Mouse (Mus musculus) embryonic stem cell, embryonic (primary cell): ENCODE measurements at regions not wholly inside any gene's neighbourhood (a gene's known extent, or its start where the extent isn't known, plus 50 kb on each side); places are given as distances from the start of the nearest gene placed in this dataset.

Source experiments
- CTCF ChIA-PET, 4 experiments: fragments of 300-600 bp in 2 of 4; fragments of 350-600 bp in 2 of 4; sonication (Branson Sonifier 250); formaldehyde crosslinking; loops; one replicate each; lab custom pipeline; 2022; ENCODE audit warnings: inconsistent platforms in 2 of 4; lab: Charles Lee
- POLR2A ChIA-PET, 4 experiments: fragments of 300-600 bp in 2 of 4; fragments of 350-600 bp in 2 of 4; sonication (Branson Sonifier 250); formaldehyde crosslinking; loops; one replicate each; lab custom pipeline; 2022; ENCODE audit warnings: antibody characterized with exemption in 4 of 4, inconsistent platforms in 1 of 4; lab: Charles Lee

- ChIA-PET POLR2A (interaction anchor here in 3 of 4 experiments (0.7 to 1.2 kb wide), 7 partner anchors 9 to 340 kb away, joined by 3 to 5 read pairs (median 4); no protein-coding TSS in a partner anchor), CTCF (interaction anchor here (0.6 to 1.6 kb wide), 15 partner anchors 9 to 405 kb away, joined by 3 to 13 read pairs (median 4); no protein-coding TSS in a partner anchor)
Observed at GRCm38 (mm10) chr2:166483617-166484319, 229.9 kb downstream of the Prex1 start.

- ChIA-PET CTCF (interaction anchor here in 3 of 4 experiments (0.6 to 1.6 kb wide), 11 partner anchors 10 to 401 kb away, joined by 3 to 6 read pairs (median 4); no protein-coding TSS in a partner anchor), POLR2A (interaction anchor here in 2 of 4 experiments (0.7 to 1.2 kb wide), 5 partner anchors 10 to 339 kb away, joined by 3 to 5 read pairs (median 3); no protein-coding TSS in a partner anchor)
Observed at GRCm38 (mm10) chr2:166482720-166483616, 230.7 kb downstream of the Prex1 start.

- CTCF ChIA-PET, result interaction anchor here in 1 of 4 experiments (0.5 kb wide), 1 partner anchor 72 kb away, joined by 9 read pairs; no protein-coding TSS in a partner anchor
- POLR2A ChIA-PET, result no interaction called here
Observed at GRCm38 (mm10) chr2:166481774-166482173, 231.9 kb downstream of the Prex1 start.

- POLR2A ChIA-PET, result no interaction called here
- CTCF ChIA-PET, result interaction anchor here in 2 of 4 experiments (0.5 to 1.0 kb wide), 2 partner anchors 42 to 72 kb away, joined by 3 to 9 read pairs; no protein-coding TSS in a partner anchor
Observed at GRCm38 (mm10) chr2:166481362-166481761, 232.3 kb downstream of the Prex1 start.

GRCm38 (mm10) chr2:166480883-166481282 lies 232.7 kb downstream of the Prex1 start:
- POLR2A ChIA-PET, result no interaction called here
- CTCF ChIA-PET, result interaction anchor here in 2 of 4 experiments (0.5 to 1.0 kb wide), 2 partner anchors 42 to 73 kb away, joined by 3 to 9 read pairs; no protein-coding TSS in a partner anchor

GRCm38 (mm10) chr2:166476953-166477352 lies 236.7 kb downstream of the Prex1 start:
- ChIA-PET POLR2A (interaction anchor here in 2 of 4 experiments (0.6 to 3.8 kb wide), 6 partner anchors 16 to 571 kb away, joined by 3 to 13 read pairs (median 4); no protein-coding TSS in a partner anchor), CTCF (interaction anchor here in 3 of 4 experiments (0.5 to 1.5 kb wide), 5 partner anchors 11 to 395 kb away, joined by 3 to 7 read pairs (median 3); no protein-coding TSS in a partner anchor)

- ChIA-PET CTCF (no interaction called here), POLR2A (interaction anchor here in 1 of 4 experiments (3.8 kb wide), 1 partner anchor 39 kb away, joined by 13 read pairs; no protein-coding TSS in a partner anchor)
Observed at GRCm38 (mm10) chr2:166475624-166476023, 238.0 kb downstream of the Prex1 start.

GRCm38 (mm10) chr2:166474601-166475000 lies 239.0 kb downstream of the Prex1 start:
- CTCF ChIA-PET, result interaction anchor here in 1 of 4 experiments (1.0 kb wide), 1 partner anchor 290 kb away, joined by 3 read pairs; no protein-coding TSS in a partner anchor
- POLR2A ChIA-PET, result interaction anchor here in 1 of 4 experiments (0.7 kb wide), 1 partner anchor 49 kb away, joined by 3 read pairs; no protein-coding TSS in a partner anchor

GRCm38 (mm10) chr2:166471257-166471753 lies 242.3 kb downstream of the Prex1 start:
- POLR2A ChIA-PET, result no interaction called here
- CTCF ChIA-PET, result no interaction called here

GRCm38 (mm10) chr2:166469046-166469593 lies 244.5 kb downstream of the Prex1 start:
- ChIA-PET POLR2A (interaction anchor here in 2 of 4 experiments (0.9 to 1.6 kb wide), 5 partner anchors 10 to 314 kb away, joined by 3 to 4 read pairs (median 3); partner anchors contain the start of gene Sulf2 (in 1 of the 2)), CTCF (interaction anchor here in 1 of 4 experiments (0.6 to 0.8 kb wide), 2 partner anchors 9 to 45 kb away, joined by 3 read pairs; no protein-coding TSS in a partner anchor)

- CTCF ChIA-PET, result interaction anchor here in 1 of 4 experiments (0.7 kb wide), 1 partner anchor 44 kb away, joined by 3 read pairs; no protein-coding TSS in a partner anchor
- POLR2A ChIA-PET, result interaction anchor here in 2 of 4 experiments (0.5 to 0.9 kb wide), 4 partner anchors 11 to 146 kb away, joined by 3 to 5 read pairs (median 4); no protein-coding TSS in a partner anchor
Observed at GRCm38 (mm10) chr2:166467137-166467536, 246.5 kb downstream of the Prex1 start.

- ChIA-PET POLR2A (no interaction called here), CTCF (no interaction called here)
Observed at GRCm38 (mm10) chr2:166465531-166465930, 248.1 kb downstream of the Prex1 start.

GRCm38 (mm10) chr2:166463539-166463938 lies 250.1 kb downstream of the Prex1 start:
- ChIA-PET CTCF (no interaction called here), POLR2A (no interaction called here)

- POLR2A ChIA-PET, result no interaction called here
- CTCF ChIA-PET, result no interaction called here
Observed at GRCm38 (mm10) chr2:166461956-166462355, 251.7 kb downstream of the Prex1 start.

- ChIA-PET POLR2A (interaction anchor here in 2 of 4 experiments (0.9 to 1.2 kb wide), 2 partner anchors 18 to 24 kb away, joined by 3 read pairs; no protein-coding TSS in a partner anchor), CTCF (no interaction called here)
Observed at GRCm38 (mm10) chr2:166461103-166461502, 252.5 kb downstream of the Prex1 start.

GRCm38 (mm10) chr2:166459955-166460354 lies 253.7 kb downstream of the Prex1 start:
- ChIA-PET POLR2A (interaction anchor here in 1 of 4 experiments (0.7 to 1.2 kb wide), 2 partner anchors 22 to 26 kb away, joined by 3 read pairs; no protein-coding TSS in a partner anchor), CTCF (no interaction called here)

- ChIA-PET CTCF (no interaction called here), POLR2A (no interaction called here)
Observed at GRCm38 (mm10) chr2:166458953-166459352, 254.7 kb downstream of the Prex1 start.
